Mouse (Mus musculus): ENCODE data around the gene Palm.

DNA sequence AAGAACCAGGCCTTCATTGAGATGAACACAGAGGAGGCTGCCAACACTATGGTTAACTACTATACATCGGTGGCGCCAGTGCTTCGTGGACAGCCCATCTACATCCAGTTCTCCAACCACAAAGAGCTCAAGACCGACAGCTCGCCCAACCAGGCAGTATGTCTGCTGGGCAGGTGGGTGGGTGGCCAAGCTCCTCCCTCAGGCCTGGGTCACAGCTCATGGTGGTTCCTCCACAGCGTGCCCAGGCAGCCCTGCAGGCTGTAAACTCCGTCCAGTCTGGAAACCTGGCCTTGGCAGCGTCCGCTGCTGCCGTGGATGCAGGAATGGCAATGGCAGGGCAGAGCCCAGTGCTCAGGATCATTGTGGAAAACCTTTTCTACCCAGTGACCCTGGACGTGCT, 65.7 kb downstream of the Palm start:
- TF ChIP-seq CTCF (IDR thresholded peaks at IDR 0.05; ENCODE audit: insufficient read depth, low read length) (no peak), POLR2A (IDR thresholded peaks at IDR 0.05; ENCODE audit: borderline replicate concordance, extremely low read depth, low read depth, low read length) (no peak)
